Mouse (Mus musculus) testis, postnatal 10 days (tissue): ENCODE measurements at regions not wholly inside any gene's neighbourhood (a gene's known extent, or its start where the extent isn't known, plus 50 kb on each side); places are given as distances from the start of the nearest gene placed in this dataset.

ENCODE experiments used
- DNase-seq: peaks from one replicate; pipeline ENCODE4 v3.0.0; 2021; ENCODE audit warnings: low spot score

- no peak for DNase-seq
These were observed 155.2 kb upstream of the Bcl6 start for GRCm38 (mm10) chr16:24143894-24144293.

- no peak for DNase-seq
These were observed 154.4 kb upstream of the Bcl6 start for GRCm38 (mm10) chr16:24142915-24143541.

- DNase-seq = no peak
These were observed 150.5 kb upstream of the Bcl6 start for GRCm38 (mm10) chr16:24139109-24139508.

GRCm38 (mm10) chr16:24137266-24138033, 148.8 kb upstream of the Bcl6 start:
- no peak for DNase-seq

GRCm38 (mm10) chr16:24136483-24137148, 148.0 kb upstream of the Bcl6 start:
- DNase-seq = no peak

GRCm38 (mm10) chr16:24135841-24136240, 147.2 kb upstream of the Bcl6 start:
- no peak for DNase-seq

- DNase-seq = no peak
These were observed 146.7 kb upstream of the Bcl6 start for GRCm38 (mm10) chr16:24135351-24135750.

GRCm38 (mm10) chr16:24134486-24135050, 145.9 kb upstream of the Bcl6 start:
- no peak for DNase-seq

- DNase-seq = no peak
These were observed 142.0 kb upstream of the Bcl6 start for GRCm38 (mm10) chr16:24130646-24131045.

- DNase-seq = no peak
These were observed 141.0 kb upstream of the Bcl6 start for GRCm38 (mm10) chr16:24129701-24130100.

GRCm38 (mm10) chr16:24128566-24128965, 139.9 kb upstream of the Bcl6 start:
- no peak for DNase-seq

GRCm38 (mm10) chr16:24124766-24125165, 136.1 kb upstream of the Bcl6 start:
- DNase-seq = no peak

- no peak for DNase-seq
These were observed 135.4 kb upstream of the Bcl6 start for GRCm38 (mm10) chr16:24124083-24124482.

- DNase-seq = no peak
These were observed 133.0 kb upstream of the Bcl6 start for GRCm38 (mm10) chr16:24121633-24122032.

GRCm38 (mm10) chr16:24120836-24121235, 132.2 kb upstream of the Bcl6 start:
- DNase-seq = no peak

- no peak for DNase-seq
These were observed 129.8 kb upstream of the Bcl6 start for GRCm38 (mm10) chr16:24118487-24118886.

- no peak for DNase-seq
These were observed 114.4 kb upstream of the Bcl6 start for GRCm38 (mm10) chr16:24102854-24103690.

- DNase-seq = no peak
These were observed 108.9 kb upstream of the Bcl6 start for GRCm38 (mm10) chr16:24097596-24097995.

- DNase-seq = no peak
These were observed 107.4 kb upstream of the Bcl6 start for GRCm38 (mm10) chr16:24096076-24096475.

GRCm38 (mm10) chr16:24095630-24096029, 107.0 kb upstream of the Bcl6 start:
- no peak for DNase-seq

GRCm38 (mm10) chr16:24094566-24094965, 105.9 kb upstream of the Bcl6 start:
- no peak for DNase-seq

GRCm38 (mm10) chr16:24093624-24094023, 105.0 kb upstream of the Bcl6 start:
- no peak for DNase-seq
